Mouse (Mus musculus) CD4-positive, CD25-positive, alpha-beta regulatory T cell (primary cell): ENCODE data around the gene Kcnd2. TPM values are rescaled to one million over a fixed set of nuclear protein-coding genes. Genes with fewer than 3 reads are reported as not detected.

Source experiments
- polyA plus RNA-seq: library from polyadenylated mRNA; unstranded; fragments of 100-300 nt; shearing (Covaris generic); gene quantifications from one replicate; pipeline ENCODE4 v1.2.1, GENCODE M21; 2017

Kcnd2 gene
- not detected for polyA plus RNA-seq

GRCm38 (mm10) chr6:21215491-21216191 is at the start of gene Kcnd2:
Gene Kcnd2, plus strand, starts transcription at chr6:21215503.

